Mouse (Mus musculus) lung, postnatal 25 days (tissue): ENCODE results near the gene Ppp2r5a.
A peak's percentile ranks its signal among the peaks of the same experiment; 100 is the strongest.

Source experiments
- DNase-seq: peaks from one replicate; pipeline ENCODE4 v3.0.0; 2022; ENCODE audit warnings: low spot score

Gene Ppp2r5a

DNA sequence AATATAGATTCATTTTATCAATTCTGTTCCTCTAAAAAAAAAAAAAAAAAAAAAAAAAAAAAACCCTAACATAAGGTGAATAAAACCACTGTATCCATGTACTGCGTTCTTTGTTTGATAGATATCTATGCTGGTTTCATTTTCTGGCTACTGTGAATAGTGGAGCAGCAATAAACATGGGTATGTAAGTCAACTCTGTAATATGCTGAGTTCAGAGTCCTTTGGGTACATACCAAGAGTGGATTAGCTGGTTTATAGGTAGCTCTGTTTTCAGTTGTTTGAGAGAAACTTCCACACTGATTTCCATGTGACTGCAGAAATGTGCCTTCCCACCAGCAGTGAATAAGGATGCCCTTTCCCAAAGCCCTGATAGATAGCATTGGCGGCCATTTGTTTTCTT is 25.0 kb downstream of the Ppp2r5a start:
- DNase-seq = no peak

DNA sequence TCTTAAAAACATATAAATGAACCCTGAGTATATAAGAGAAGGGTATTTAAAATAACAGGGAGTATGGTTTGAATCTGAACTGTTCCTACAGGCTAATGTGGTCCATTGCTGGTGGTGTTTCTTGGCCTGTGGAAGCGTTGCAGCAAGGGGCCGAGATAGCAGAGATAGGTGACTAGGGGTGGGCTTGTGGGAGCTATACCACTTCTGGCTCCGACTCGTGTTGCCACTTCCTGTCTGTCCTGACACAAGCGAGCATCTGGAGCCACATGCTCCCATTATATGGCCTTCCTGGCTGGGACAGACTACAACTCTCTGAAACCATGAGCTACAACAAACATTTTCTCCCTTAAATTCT is 27.5 kb downstream of the Ppp2r5a start:
- no peak for DNase-seq

DNA sequence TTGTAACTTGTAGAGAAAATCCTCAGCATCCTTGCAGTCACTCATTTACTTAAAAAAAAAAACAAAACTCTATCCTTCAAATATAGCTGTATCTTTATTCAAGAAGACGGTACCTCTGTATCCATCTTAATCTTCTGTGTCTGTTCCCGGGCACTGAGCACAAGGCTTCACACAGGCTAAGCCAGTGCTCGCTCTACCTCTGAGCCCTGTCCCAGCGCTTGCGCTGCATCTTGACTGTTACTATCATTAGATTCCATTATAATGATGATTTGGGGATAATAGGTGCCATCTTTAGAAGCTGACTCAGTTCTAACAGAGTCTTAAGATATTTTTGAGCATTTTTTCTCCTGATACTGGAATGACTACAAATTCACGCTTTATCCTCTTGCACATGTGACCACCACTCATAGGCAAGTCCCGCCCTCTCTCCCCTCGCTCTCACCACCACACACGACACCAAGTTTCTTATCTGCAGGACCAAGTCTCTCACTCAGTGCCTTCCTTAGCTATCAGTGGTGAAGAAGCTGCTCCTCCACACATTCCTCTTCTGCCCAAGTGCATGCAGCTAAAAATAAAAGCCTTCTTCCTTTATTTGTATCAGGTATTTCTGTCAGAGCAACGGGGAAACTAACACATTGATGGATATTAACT is 28.0 kb downstream of the Ppp2r5a start:
- DNase-seq = no peak

DNA sequence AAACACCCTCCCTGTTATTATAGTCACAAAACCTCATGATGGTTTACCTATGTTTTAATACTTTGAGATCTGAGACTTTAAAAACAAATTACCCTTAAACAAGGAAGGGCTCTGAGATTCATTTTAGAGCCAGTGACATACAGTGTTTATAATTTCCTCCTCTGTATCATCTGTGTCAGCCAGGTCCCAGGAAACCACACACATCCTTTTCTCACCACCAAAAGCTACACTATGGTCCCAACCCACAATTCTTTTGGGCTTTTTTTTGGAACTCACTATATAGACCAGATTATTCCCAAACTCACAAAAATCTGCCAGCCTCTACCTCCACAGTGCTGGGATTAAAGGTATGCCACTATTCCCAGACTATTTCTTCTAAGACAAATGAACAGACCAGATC is 33.9 kb downstream of the Ppp2r5a start:
- DNase-seq = no peak

DNA sequence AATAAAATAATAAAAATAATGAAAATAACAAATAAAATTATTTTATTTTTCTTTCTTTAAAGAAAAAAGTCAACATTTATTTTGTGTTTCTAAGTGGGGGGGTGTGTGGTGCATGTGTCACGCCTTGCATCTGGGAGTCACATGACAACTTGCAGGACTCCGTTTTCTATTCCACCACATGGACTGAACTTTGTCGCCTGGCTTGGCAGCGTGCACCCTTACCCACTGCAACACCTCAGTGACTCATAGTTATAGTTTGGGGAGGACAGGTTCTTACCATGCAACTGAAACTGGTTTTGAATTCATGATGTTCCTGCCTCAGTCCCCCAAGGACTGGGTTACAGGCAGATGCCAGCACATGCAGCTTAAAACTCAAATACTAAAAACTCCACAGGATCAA is 34.9 kb downstream of the Ppp2r5a start:
- DNase-seq = no peak

DNA sequence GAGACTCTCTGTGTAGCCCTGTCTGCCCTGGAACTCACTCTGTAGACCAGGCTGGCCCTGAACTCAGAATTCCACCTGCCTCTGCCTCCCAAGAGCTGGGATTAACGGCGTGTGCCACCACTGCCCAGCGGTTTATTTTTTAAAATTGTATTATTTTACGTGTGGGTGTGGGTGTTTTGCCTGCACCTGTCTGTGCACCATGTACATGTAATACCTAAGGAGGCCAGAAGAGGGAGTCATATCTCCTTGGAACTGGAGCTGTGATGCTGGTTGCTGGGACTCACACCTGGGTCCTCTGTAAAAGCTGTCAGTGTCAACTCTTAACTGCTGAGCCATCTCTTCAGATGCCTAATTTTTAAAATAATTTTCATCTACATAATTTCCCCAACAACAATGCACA is 38.6 kb downstream of the Ppp2r5a start:
- DNase-seq = peak; percentile 59

DNA sequence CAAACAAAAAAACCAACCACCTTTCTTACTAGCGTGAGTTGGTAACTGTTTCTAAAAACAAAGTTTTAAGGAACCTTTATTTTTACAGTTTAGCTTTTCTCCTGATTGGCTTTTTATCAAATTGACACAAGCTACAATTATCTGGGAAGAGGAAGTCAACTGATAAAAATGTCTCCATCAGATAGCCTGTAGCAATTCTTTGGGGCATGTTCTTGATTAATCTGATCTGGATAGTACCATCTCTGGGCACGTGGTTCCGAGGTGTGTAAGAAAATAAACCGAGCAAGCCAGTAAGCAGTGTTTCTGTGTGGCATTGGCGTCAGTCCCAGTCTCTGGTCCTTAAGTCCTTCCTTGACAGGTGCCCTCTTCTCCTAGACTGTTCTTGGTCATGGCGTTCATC is 40.7 kb downstream of the Ppp2r5a start:
- no peak for DNase-seq

DNA sequence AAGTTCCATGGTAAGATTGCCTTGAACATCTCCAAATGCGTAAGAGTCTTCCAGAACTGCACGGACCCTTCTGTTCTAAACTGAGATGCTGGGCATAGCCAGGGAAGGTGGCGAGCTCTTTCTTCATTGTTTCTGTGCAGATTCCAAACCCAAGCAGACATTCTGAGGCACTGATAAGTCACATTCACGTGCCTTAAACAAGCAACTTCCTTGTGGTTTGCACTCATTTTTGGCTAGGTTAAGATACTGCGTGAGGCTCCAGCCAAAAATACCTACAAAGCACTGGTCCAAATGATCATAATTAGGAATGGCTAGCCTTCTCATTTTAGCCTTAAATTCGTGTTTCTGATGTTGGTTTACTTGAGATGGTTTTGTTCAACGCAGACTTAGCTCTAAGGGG is 43.6 kb downstream of the Ppp2r5a start:
- no peak for DNase-seq

DNA sequence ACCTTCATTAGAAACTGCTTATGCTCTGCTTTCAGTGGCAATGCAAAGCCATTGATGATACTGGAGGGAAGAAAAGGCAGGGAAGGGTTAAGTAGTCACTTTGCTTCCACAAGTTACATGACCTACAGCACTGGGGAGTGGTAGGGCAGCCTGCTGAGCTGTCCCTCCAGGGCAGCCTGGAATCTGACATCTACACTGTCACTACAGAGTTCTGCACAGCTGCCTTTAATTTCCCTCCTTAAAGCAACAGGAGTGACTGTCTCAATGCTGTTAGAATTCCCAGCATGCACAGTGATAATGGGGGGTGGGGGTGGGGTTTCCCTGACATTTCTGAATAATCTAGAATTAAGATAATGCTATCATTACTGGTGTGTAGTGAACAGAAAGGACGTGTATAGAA is 46.1 kb downstream of the Ppp2r5a start:
- DNase-seq = no peak

DNA sequence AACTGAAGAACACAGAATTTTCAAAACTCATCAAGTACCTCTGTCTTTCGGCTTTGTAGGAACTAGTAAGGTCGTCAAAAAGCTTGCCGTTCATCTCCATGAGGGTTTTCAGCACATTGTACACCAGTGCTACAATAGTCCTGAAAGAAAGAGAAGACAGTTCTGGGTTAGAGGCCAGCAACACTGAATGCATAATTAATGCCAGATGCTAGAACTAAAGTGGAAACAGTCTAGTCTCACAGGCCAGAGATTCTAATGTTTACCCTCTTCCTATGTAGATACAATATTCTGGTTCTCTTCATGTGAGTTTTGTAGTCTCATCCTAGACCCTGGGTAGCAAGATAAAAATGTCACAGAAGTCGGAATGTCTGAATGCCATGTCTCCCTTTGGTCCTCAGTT is 49.2 kb downstream of the Ppp2r5a start:
- no peak for DNase-seq

DNA sequence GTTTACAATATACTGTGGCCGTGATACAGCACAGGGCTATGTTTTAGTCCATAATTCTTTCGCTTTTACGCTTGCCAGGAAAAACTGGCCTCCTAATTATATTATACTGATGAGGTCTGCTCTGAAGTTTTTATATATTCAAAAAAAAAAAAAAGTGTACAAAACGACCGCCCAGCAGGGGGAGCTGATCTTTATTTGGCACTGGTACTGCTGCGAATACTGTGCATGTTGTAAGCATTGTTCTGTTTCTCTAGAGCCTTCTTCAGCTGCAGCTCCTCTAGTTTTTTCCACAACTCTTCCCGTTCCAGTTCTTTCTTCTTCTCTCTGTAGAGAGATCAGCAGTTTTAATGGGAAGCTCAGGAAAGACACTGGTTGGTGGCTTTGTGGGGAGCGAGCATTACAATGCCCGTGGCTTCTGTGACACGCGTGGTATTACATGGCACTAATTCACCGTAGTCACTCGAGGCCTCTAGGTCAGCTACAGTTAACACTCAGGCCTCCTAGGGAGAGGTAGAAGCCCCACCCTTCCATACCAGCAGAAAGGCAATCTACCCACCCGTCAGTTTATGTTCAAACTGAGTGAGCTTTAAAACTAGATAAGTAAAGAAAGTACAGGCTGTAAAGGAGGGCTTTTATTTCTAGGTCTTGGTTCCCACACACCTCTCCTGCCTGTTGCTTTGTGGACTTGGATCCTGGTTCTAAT is 50.1 kb downstream of the Ppp2r5a start:
- DNase-seq = peak; percentile 24

DNA sequence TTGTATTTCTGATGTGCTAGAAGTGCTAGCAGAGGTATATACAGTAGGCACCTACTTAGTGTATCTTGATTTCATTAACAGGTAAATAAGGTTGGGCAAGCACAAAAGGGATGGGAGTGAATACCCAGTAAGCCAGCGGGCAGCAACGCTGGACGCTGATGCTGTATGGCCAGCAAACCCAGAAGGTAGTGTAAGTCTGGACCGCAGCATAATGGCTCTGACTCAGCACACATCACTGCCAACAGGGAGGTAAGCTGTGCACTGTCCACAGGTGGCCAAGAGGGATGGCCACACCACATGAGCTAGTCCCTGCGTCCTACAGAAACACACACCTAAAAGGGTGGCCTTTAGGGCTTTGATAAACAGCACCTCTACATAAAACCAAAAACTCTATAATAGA is 52.7 kb downstream of the Ppp2r5a start:
- DNase-seq = no peak

DNA sequence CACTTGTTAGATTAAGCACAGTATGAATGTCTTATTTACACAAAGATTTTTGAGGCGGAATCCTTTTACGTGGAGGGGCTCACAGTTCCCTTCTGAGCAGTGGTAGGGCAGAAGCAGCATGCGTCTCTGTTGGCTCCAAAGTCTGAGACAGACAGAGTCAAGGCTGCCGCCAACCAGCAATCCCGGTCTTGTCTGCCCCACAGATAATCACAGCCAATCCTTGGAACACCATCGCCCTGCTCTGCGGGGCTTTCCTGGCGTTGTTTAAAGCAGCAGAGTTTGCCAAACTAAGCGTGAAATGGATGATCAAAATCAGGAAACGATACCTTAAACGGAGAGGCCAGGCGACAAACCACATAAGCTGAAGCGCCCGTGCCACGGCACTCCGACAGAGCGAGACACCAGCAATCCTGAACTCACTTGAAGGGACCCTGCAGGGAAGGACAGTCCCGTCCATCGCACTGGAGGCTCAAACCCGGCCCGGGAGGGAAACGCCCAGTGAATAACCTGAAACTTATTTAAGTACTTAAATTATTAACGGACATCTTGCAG is 53.5 kb downstream of the Ppp2r5a start:
- no peak for DNase-seq

DNA sequence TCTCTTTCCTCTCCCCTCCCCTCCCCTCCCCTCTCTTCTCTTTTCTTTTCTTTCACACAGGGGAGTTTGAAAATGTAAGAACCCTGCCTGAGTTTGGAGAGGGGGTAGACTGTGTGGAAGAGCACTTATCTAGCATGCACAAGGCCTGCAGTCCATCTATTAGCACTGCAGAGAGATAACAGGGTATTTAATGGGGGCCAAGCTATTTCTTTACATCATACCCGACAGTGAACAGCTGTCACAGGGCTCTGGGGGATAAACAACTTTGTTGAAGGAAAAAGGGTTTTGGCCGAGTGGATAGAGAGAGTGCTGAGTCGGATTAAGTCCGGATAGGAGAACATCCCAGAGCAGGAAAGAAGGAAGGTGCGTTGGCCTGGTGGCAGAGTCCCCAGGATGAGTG is 54.1 kb downstream of the Ppp2r5a start:
- DNase-seq = no peak

DNA sequence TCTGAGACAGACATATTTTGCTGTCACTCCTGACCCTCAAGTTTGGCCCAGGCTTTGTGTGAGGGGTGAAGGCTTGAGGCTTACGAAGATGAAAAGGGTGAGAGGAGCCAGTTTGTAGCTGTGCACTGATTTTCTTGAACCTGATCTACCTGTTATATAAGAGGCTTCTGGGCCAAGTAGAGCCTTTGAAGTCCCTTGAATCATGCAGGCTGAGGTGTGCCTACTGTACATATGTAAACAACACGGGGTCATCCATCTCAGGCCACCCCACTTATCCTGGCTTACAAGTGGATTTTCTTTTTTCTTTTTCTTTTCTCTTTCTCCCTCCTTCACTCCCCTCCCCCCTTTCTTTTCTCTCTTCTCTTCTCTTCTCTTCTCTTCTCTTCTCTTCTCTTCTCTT is 54.5 kb downstream of the Ppp2r5a start:
- DNase-seq = no peak

DNA sequence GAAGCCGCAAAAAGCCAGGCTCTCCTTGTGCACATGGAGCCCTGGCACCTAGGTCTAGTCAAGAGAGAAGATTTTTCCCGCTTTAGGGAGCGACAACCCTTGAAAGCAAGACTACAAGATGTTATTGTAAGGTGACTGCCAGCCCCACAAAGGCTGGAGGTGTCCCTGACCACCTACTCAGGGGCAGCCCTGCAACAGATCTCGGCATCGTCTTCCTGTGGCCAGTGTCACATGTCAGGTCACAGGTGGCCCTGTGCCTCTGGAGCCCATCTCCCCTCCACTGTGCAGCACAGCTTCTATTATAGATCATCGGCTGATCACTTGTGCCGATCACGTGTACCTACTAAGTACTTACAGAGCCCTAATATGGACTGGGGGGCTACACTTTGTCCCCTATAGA is 55.5 kb downstream of the Ppp2r5a start:
- DNase-seq = no peak

DNA sequence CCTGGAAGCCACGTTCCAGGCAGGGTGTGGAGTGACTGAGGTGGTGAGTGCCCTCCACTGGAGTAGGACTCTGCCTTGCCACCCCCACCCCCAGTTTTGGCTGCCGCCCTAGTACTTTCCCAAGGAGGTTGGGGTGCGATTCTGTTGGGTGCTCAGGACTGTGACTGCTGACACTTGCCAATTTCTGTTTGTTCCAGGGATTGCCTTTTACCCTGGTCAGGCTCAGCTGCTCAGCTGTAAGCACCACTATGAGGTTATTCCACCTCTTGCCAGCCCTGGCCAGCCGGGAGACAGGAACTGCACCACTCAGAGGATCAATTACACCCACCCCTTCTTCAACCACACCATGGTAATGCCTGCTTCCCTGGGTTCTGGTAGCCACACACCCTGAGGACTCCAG is 62.5 kb downstream of the Ppp2r5a start:
- no peak for DNase-seq

DNA sequence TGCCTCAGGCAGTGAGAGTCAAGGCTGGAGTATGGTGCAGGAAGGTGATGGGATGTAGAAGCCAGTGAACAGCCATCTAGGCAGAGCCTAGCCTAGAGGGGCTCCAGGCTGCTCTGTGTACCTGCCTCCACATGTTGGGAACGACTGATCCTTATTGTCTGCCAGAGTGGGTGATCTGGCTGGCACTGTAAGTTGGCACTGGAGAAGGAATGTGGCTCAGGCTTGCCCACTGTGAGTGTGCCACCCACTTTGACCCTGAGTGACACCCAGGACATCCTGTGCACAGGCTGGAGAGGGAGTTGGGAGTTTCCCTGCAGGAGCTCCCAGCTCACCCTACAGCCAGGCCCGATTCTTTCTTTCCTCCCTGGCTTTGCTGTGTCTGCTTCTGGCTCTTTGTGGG is 63.2 kb downstream of the Ppp2r5a start:
- DNase-seq = no peak

DNA sequence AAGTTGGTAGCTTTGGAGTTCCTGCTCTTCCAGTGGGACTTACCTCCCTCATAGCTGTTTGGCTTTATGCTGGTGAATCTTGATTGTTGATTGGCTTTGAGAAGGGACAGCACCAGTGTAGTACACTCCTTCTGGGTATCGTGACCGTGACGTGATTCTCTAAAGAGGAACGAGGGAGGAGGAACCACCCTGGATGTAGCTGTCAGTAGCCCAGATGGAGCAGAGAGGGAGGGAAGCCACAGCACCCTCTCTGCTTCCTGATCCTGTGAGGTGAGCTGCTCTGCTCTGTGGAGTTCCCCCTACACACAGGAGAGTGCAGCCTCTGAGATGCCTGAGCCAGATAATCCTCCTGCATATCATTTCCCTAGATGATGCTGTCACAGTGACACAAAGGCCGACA is 68.6 kb downstream of the Ppp2r5a start:
- no peak for DNase-seq

DNA sequence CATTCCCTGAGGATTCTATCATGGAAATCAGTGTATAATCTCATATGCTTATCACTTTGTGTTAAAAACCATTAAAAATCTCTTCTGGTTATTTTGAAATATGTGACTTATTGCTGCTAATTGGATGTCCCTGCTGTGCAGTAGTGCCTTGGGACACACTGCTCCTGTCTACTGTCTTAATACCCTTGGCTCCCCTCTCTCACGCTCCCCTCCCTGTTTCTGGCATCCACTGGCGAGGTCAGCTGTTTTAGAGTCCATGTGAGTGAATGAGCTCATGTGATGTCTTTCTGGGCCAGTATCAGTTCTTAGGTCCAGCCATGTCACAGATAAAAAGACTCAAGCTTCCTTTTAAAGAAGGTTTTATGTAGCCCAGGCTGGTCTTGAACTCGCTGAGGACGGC is 72.7 kb downstream of the Ppp2r5a start:
- DNase-seq = no peak

DNA sequence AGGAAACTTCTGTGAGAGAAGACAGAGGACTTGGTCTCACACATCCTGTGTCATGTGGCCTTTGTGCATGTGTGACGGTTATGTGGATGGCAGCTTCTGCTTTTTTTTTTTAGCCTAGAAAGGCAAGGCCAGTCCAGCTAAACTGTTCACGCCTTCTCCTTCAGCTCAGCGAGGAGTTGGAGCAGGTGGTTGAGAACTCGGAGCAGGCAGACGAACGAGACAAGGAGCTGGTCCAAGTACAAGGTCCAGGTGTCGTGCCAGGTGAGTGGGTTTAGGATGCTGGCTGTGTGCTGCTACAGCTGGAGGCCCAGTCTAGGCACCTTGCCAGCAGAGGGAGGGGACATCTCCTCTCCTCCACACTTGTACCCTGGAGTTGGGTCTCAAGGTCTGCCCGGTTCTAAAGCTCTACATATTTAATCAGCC is 75.0 kb downstream of the Ppp2r5a start:
- no peak for DNase-seq

DNA sequence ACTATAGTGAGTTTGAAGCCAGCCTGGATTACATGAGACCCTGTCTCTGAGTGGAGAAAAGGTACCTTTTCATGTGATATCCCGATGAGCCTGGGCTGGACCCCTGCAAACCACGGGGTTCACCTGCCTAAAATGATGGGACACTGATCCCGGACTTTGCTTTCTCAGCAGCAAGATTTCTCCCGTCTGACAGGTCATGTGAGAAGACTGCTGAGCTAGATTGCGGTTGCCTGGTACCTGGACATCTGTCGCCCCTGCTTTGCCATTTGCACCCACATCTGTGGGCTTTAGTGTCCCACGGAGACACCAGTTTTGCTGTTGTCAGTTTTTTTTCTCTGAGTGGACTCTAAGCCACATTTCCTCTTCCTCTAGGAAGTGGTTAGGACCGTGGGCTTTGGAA is 75.8 kb downstream of the Ppp2r5a start:
- no peak for DNase-seq

DNA sequence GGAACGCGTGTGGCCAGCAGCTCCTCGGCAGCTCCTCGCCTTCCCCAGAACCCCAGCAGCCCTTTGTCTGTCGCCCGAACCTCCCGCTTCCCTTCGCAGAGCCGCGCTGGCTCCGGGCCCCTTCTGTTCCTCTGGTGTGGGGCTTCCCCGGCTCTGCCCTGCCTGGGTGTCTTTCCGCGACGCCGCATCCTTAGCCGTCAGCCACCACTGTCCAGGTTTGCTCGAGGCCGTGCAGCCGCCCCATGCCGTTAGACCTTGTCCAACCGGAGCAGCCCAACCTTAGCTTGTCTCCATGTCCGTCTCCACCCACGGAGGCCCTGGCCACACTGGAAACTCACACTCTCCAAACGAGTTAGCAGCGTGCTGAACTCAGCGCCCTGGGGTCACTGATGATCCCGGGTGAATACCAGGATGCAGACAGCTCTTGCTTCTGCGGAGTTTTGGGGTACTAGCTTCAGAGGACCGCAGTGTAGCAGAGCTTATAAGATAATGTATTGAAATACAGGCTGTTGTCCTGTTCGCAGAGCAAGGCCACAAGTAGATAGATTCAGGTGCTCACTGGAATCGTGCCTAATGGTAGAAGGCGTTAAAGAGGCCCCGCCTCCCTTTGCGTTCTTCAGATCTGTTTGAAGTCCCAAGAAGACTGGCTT is 76.7 kb downstream of the Ppp2r5a start:
- no peak for DNase-seq
